Mouse (Mus musculus): ENCODE results near the gene Zfp219. TPM values are rescaled to one million over a fixed set of nuclear protein-coding genes. Genes with fewer than 3 reads are reported as not detected.
"Not testable (repeated sequence)": the region's sequence is repeated elsewhere in the genome, so short reads cannot be mapped to it uniquely, and the experiment has no call there.

Gene Zfp219
- polyA plus RNA-seq, 1 experiment from 2014 or later = 23.7 TPM

DNA sequence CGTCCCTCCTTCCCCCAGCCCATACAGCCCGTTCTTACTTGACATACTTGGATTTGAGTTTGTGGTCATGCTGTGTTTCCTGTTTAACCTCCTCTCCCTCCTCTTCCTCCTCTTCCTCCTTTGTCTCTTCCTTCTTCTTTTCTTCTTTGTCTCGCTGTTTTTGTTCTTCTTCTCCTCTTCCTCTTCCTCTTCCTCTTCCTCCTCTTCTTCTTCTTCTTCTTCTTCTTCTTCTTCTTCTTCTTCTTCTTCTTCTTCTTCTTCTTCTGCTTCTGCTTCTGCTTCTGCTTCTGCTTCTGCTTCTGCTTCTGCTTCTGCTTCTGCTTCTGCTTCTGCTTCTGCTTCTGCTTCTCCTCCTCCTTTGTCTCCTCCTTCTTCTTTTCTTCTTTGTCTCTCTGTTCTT, 21.8 kb upstream of the Zfp219 start, which contains the start of gene Olfr221:
Gene Olfr221 (minus strand): TSS at position 101 of the 400 bp plus-strand sequence.
- not testable (repeated sequence) for H3K4me1 ChIP-seq (ENCODE audit: control insufficient read depth, insufficient read depth, low read depth, low read length); H3K36me3 ChIP-seq (ENCODE audit: control insufficient read depth, insufficient read depth, low read length); H3K4me2 ChIP-seq (ENCODE audit: low read length); H3K27ac ChIP-seq (ENCODE audit: low read depth, low read length); H3K27me3 ChIP-seq (replicated peaks; ENCODE audit: control insufficient read depth, insufficient read depth, low read length); H3K4me3 ChIP-seq (ENCODE audit: low read length); H3K9me3 ChIP-seq (ENCODE audit: control insufficient read depth, low read length); ATAC-seq; H3K9ac ChIP-seq (ENCODE audit: low read depth, low read length)
- WGBS = 72% methylated on average over 3 of the region's 3 CpGs

- Histone ChIP-seq H3K4me1 (ENCODE audit: control insufficient read depth, insufficient read depth, low read depth, low read length) (no peaks in the 10 kb centered on the region), H3K9ac (ENCODE audit: low read depth, low read length) (no peak overlapping the region), H3K4me3 (ENCODE audit: low read length) (no peak overlapping the region), H3K36me3 (ENCODE audit: control insufficient read depth, insufficient read depth, low read length) (no peaks in the 10 kb centered on the region), H3K27me3 (replicated peaks; ENCODE audit: control insufficient read depth, insufficient read depth, low read length) (no peaks in the 10 kb centered on the region), H3K9me3 (ENCODE audit: control insufficient read depth, low read length) (no peaks in the 10 kb centered on the region), H3K27ac (ENCODE audit: low read depth, low read length) (no peak overlapping the region), H3K4me2 (ENCODE audit: low read length) (no peak overlapping the region)
- ATAC-seq = no peak
- WGBS = 93% methylated on average over 5 of the region's 5 CpGs
These were observed 18.8 kb upstream of the Zfp219 start for GRCm38 (mm10) chr14:52039332-52039731.

- Histone ChIP-seq H3K36me3 (ENCODE audit: control insufficient read depth, insufficient read depth, low read length) (no peaks in the 10 kb centered on the region), H3K9ac (ENCODE audit: low read depth, low read length) (no peak overlapping the region), H3K4me1 (ENCODE audit: control insufficient read depth, insufficient read depth, low read depth, low read length) (no peaks in the 10 kb centered on the region), H3K27ac (ENCODE audit: low read depth, low read length) (no peak overlapping the region), H3K27me3 (replicated peaks; ENCODE audit: control insufficient read depth, insufficient read depth, low read length) (no peaks in the 10 kb centered on the region), H3K4me3 (ENCODE audit: low read length) (no peak overlapping the region), H3K4me2 (ENCODE audit: low read length) (no peak overlapping the region), H3K9me3 (ENCODE audit: control insufficient read depth, low read length) (no peaks in the 10 kb centered on the region)
- no peak for ATAC-seq
- WGBS = 90% methylated on average over 6 of the region's 6 CpGs
These were observed 15.4 kb upstream of the Zfp219 start for GRCm38 (mm10) chr14:52035926-52036325.

- H3K9me3 ChIP-seq (ENCODE audit: control insufficient read depth, low read length) = no peaks in the 10 kb centered on the region
- peaks cover 5% of the 10 kb centered on the region for H3K4me1 ChIP-seq (ENCODE audit: control insufficient read depth, insufficient read depth, low read depth, low read length)
- no peak for ATAC-seq
- no peak overlapping the region for H3K4me3 ChIP-seq (ENCODE audit: low read length)
- H3K36me3 ChIP-seq (ENCODE audit: control insufficient read depth, insufficient read depth, low read length) = no peaks in the 10 kb centered on the region
- no peaks in the 10 kb centered on the region for H3K27me3 ChIP-seq (replicated peaks; ENCODE audit: control insufficient read depth, insufficient read depth, low read length)
- no peak overlapping the region for H3K9ac ChIP-seq (ENCODE audit: low read depth, low read length)
- no peak overlapping the region for H3K4me2 ChIP-seq (ENCODE audit: low read length)
- WGBS = 85% methylated on average over 4 of the region's 4 CpGs
- H3K27ac ChIP-seq (ENCODE audit: low read depth, low read length) = no peak overlapping the region
These were observed 5.8 kb upstream of the Zfp219 start for GRCm38 (mm10) chr14:52026342-52026741.

DNA sequence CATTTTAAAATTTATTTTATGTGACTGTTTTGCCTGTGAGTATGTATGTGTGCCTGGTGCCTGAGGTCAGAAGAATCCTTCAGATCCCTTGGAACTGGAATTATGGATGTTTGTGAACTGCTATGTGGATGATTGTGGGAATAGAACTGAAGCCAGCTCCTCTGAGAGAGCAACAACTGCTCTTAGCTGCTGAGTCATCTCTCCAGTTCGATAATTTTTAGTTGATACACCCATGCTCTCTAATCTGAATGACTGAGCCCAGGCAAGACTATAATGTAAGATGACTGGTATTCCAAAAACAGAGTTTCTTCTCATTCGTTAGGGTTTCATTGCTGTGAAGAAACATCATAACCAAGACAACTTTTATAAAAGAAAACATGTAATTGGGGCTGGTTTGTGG, 3.6 kb upstream of the Zfp219 start:
- Histone ChIP-seq H3K9ac (ENCODE audit: low read depth, low read length) (no peak overlapping the region), H3K9me3 (ENCODE audit: control insufficient read depth, low read length) (no peaks in the 10 kb centered on the region), H3K4me1 (ENCODE audit: control insufficient read depth, insufficient read depth, low read depth, low read length) (peaks cover 16% of the 10 kb centered on the region), H3K27me3 (replicated peaks; ENCODE audit: control insufficient read depth, insufficient read depth, low read length) (no peaks in the 10 kb centered on the region), H3K36me3 (ENCODE audit: control insufficient read depth, insufficient read depth, low read length) (no peaks in the 10 kb centered on the region), H3K4me3 (ENCODE audit: low read length) (no peak overlapping the region), H3K27ac (ENCODE audit: low read depth, low read length) (no peak overlapping the region), H3K4me2 (ENCODE audit: low read length) (no peak overlapping the region)
- 88% methylated on average over 2 of the region's 2 CpGs for WGBS
- ATAC-seq = no peak

DNA sequence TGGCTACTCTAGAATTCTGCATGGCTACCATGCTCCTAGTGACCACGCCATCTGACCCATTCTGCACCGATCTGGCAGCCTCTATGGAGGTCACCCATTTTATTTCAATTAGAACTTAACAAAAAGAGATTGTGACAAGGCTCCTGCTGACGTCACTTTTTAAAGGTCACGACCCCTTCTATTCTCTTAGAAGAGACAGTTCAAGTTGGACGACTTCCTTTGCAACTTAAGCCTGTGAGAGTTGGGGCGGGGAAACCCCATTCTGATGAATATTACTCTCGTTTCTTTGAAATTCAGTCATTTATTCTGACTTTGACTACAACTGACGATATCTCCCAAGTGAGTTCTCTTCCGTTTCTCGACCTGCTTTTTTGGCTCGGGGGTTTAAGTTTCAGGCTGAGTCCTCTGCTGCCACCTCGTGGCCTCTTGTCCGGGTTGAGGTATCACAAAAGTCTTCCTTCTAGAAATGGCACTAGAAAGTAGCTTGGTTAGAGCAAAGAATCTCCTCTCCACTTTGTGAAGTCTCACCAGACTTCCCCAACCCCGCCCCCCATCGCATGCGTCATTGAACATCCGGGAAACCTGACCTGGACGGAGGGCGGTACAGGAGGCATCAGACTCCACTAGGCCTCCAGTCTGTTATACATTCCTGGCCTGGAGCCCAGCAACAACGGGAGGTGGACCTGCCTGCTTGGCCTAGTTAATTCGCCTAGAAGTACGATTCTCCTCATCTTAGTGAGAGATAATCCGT, 2.4 kb upstream of the Zfp219 start:
- 4% methylated on average over 23 of the region's 23 CpGs for WGBS
- H3K4me2 ChIP-seq (ENCODE audit: low read length) = peak overlapping the region; percentile 53
- 0 out of 2 replicates have a peak, but pooled peaks have one; percentile 7 for ATAC-seq
- H3K27me3 ChIP-seq (replicated peaks; ENCODE audit: control insufficient read depth, insufficient read depth, low read length) = no peaks in the 10 kb centered on the region
- H3K9ac ChIP-seq (ENCODE audit: low read depth, low read length) = peak overlapping the region; percentile 36; the same call in 1 of the 2 replicates
- H3K4me1 ChIP-seq (ENCODE audit: control insufficient read depth, insufficient read depth, low read depth, low read length) = peaks cover 25% of the 10 kb centered on the region
- H3K27ac ChIP-seq (ENCODE audit: low read depth, low read length) = peak overlapping the region; percentile 72
- H3K36me3 ChIP-seq (ENCODE audit: control insufficient read depth, insufficient read depth, low read length) = no peaks in the 10 kb centered on the region
- H3K9me3 ChIP-seq (ENCODE audit: control insufficient read depth, low read length) = no peaks in the 10 kb centered on the region
- peak overlapping the region; percentile 14 for H3K4me3 ChIP-seq (ENCODE audit: low read length)

GRCm38 (mm10) chr14:52022244-52022708, 1.7 kb upstream of the Zfp219 start:
- peaks cover 25% of the 10 kb centered on the region for H3K4me1 ChIP-seq (ENCODE audit: control insufficient read depth, insufficient read depth, low read depth, low read length)
- H3K9ac ChIP-seq (ENCODE audit: low read depth, low read length) = 0 out of 2 replicates have a peak overlapping the region, but pooled peaks have one; percentile 36
- no peak overlapping the region for H3K4me3 ChIP-seq (ENCODE audit: low read length)
- H3K27ac ChIP-seq (ENCODE audit: low read depth, low read length) = no peak overlapping the region
- H3K9me3 ChIP-seq (ENCODE audit: control insufficient read depth, low read length) = no peaks in the 10 kb centered on the region
- H3K36me3 ChIP-seq (ENCODE audit: control insufficient read depth, insufficient read depth, low read length) = no peaks in the 10 kb centered on the region
- 59% methylated on average over 3 of the region's 3 CpGs for WGBS
- peak overlapping the region; percentile 53 for H3K4me2 ChIP-seq (ENCODE audit: low read length)
- no peaks in the 10 kb centered on the region for H3K27me3 ChIP-seq (replicated peaks; ENCODE audit: control insufficient read depth, insufficient read depth, low read length)
- no peak for ATAC-seq

GRCm38 (mm10) chr14:52021568-52022212, 1.2 kb upstream of the Zfp219 start:
- Histone ChIP-seq H3K36me3 (ENCODE audit: control insufficient read depth, insufficient read depth, low read length) (no peaks in the 10 kb centered on the region), H3K27ac (ENCODE audit: low read depth, low read length) (no peak overlapping the region), H3K9me3 (ENCODE audit: control insufficient read depth, low read length) (no peaks in the 10 kb centered on the region), H3K4me2 (ENCODE audit: low read length) (no peak overlapping the region), H3K4me1 (ENCODE audit: control insufficient read depth, insufficient read depth, low read depth, low read length) (peaks cover 25% of the 10 kb centered on the region), H3K4me3 (ENCODE audit: low read length) (no peak overlapping the region), H3K9ac (ENCODE audit: low read depth, low read length) (no peak overlapping the region; the same call in 1 of the 2 replicates), H3K27me3 (replicated peaks; ENCODE audit: control insufficient read depth, insufficient read depth, low read length) (no peaks in the 10 kb centered on the region)
- no peak for ATAC-seq
- WGBS = 87% methylated on average over 8 of the region's 8 CpGs

GRCm38 (mm10) chr14:52021138-52021529, 601 bp upstream of the Zfp219 start:
- no peaks in the 10 kb centered on the region for H3K36me3 ChIP-seq (ENCODE audit: control insufficient read depth, insufficient read depth, low read length)
- no peak for ATAC-seq
- peak overlapping the region; percentile 98; the same call in 1 of the 2 replicates for H3K27ac ChIP-seq (ENCODE audit: low read depth, low read length)
- peak overlapping the region; percentile 73 for H3K4me2 ChIP-seq (ENCODE audit: low read length)
- WGBS = 58% methylated on average over 4 of the region's 4 CpGs
- H3K9me3 ChIP-seq (ENCODE audit: control insufficient read depth, low read length) = no peaks in the 10 kb centered on the region
- H3K4me3 ChIP-seq (ENCODE audit: low read length) = no peak overlapping the region
- no peak overlapping the region; the same call in 1 of the 2 replicates for H3K9ac ChIP-seq (ENCODE audit: low read depth, low read length)
- peaks cover 25% of the 10 kb centered on the region for H3K4me1 ChIP-seq (ENCODE audit: control insufficient read depth, insufficient read depth, low read depth, low read length)
- no peaks in the 10 kb centered on the region for H3K27me3 ChIP-seq (replicated peaks; ENCODE audit: control insufficient read depth, insufficient read depth, low read length)
